ENCODE assay signal across 10 mouse cellular contexts in genomic region chr4:131107127-131107857, GRCm38 (mm10).
DNase-seq lines count a peak whose midpoint lies in the region; ATAC-seq and TF ChIP-seq lines count a peak whose summit lies in the region.
"Had no signal": no experiment of that assay in that cellular context is flagged by ENCODE, and none has a peak within 500 bp of the region (broad histone marks: within the 10 kb centered on the region; RNA-seq: fewer than 3 reads in every experiment).

No protein-coding gene starts in this region.

- peak; percentile 3; the same call in 1 of the 2 replicates for TF ChIP-seq CTCF in lung, embryonic 14.5 days (IDR thresholded peaks at IDR 0.05; ENCODE audit: low read depth)
- peak; percentile 57; the same call in 1 of the 2 replicates for TF ChIP-seq CTCF in kidney, postnatal 0 days (IDR thresholded peaks at IDR 0.05; ENCODE audit: low read depth)

- no peak overlapping the region for H3K4me2 ChIP-seq in hindbrain, embryonic 13.5 days
- H3K4me2 ChIP-seq in hindbrain, embryonic 12.5 days (replicated peaks): no peak overlapping the region
- no peak overlapping the region for H3K4me2 ChIP-seq in lung, embryonic 14.5 days
- no peak overlapping the region for H3K4me2 ChIP-seq in kidney, postnatal 0 days (ENCODE audit: low read length)
- H3K4me2 ChIP-seq: heart, embryonic 15.5 days had no signal

- H3K4me1 ChIP-seq in hindbrain, embryonic 13.5 days (replicated peaks): peaks cover 29% of the 10 kb centered on the region
- peaks cover 8% of the 10 kb centered on the region; the same call in 1 of the 2 replicates for H3K4me1 ChIP-seq in hindbrain, embryonic 12.5 days
- H3K4me1 ChIP-seq in lung, embryonic 14.5 days (ENCODE audit: insufficient read depth): no peaks in the 10 kb centered on the region
- H3K4me1 ChIP-seq in kidney, postnatal 0 days (replicated peaks; ENCODE audit: insufficient read depth, low read length): no peaks in the 10 kb centered on the region
- H3K4me1 ChIP-seq: heart, embryonic 15.5 days had no signal

- WGBS in hindbrain, embryonic 13.5 days: 45% methylated on average over 13 of the region's 13 CpGs
- WGBS in hindbrain, embryonic 12.5 days: 52% methylated on average over 13 of the region's 13 CpGs
- 67% methylated on average over 13 of the region's 13 CpGs for WGBS in lung, embryonic 14.5 days
- WGBS in kidney, postnatal 0 days: 44% methylated on average over 13 of the region's 13 CpGs

- no peak overlapping the region for H3K9ac ChIP-seq in hindbrain, embryonic 13.5 days
- H3K9ac ChIP-seq in hindbrain, embryonic 12.5 days: no peak overlapping the region
- H3K9ac ChIP-seq in lung, embryonic 14.5 days: no peak overlapping the region
- H3K9ac ChIP-seq in kidney, postnatal 0 days (ENCODE audit: low read depth, low read length): no peak overlapping the region
- H3K9ac ChIP-seq: heart, embryonic 15.5 days had no signal

- H3K9me3 ChIP-seq in hindbrain, embryonic 13.5 days: no peaks in the 10 kb centered on the region
- H3K9me3 ChIP-seq in hindbrain, embryonic 12.5 days (replicated peaks): no peaks in the 10 kb centered on the region
- no peaks in the 10 kb centered on the region for H3K9me3 ChIP-seq in lung, embryonic 14.5 days (ENCODE audit: low read depth, low read length)
- no peaks in the 10 kb centered on the region for H3K9me3 ChIP-seq in kidney, postnatal 0 days (replicated peaks; ENCODE audit: low read length)
- H3K9me3 ChIP-seq: heart, embryonic 15.5 days had no signal

- H3K36me3 ChIP-seq in hindbrain, embryonic 13.5 days: no peaks in the 10 kb centered on the region
- H3K36me3 ChIP-seq in hindbrain, embryonic 12.5 days: no peaks in the 10 kb centered on the region
- H3K36me3 ChIP-seq in lung, embryonic 14.5 days (ENCODE audit: insufficient read depth): no peaks in the 10 kb centered on the region
- no peaks in the 10 kb centered on the region for H3K36me3 ChIP-seq in kidney, postnatal 0 days (ENCODE audit: insufficient read depth, low read length)
- H3K36me3 ChIP-seq: heart, embryonic 15.5 days had no signal

- peaks cover 24% of the 10 kb centered on the region for H3K27me3 ChIP-seq in hindbrain, embryonic 13.5 days
- H3K27me3 ChIP-seq in hindbrain, embryonic 12.5 days: peaks cover 8% of the 10 kb centered on the region; the same call in 1 of the 2 replicates
- H3K27me3 ChIP-seq in lung, embryonic 14.5 days (ENCODE audit: insufficient read depth, low read length): no peaks in the 10 kb centered on the region
- no peaks in the 10 kb centered on the region for H3K27me3 ChIP-seq in kidney, postnatal 0 days (ENCODE audit: insufficient read depth, low read length)

- DNase-seq in lung, embryonic 14.5 days: no peak
- no peak for DNase-seq in lung, postnatal 14 days
- DNase-seq in cerebellum, postnatal 14 days: peak; percentile 52 to 65
- DNase-seq in kidney, postnatal 0 days (ENCODE audit: low spot score): peak; percentile 52
- no peak for DNase-seq in adrenal gland, postnatal 10 days
- DNase-seq: adrenal gland, postnatal 14 days had no signal

- H3K4me3 ChIP-seq in hindbrain, embryonic 13.5 days: no peak overlapping the region
- no peak overlapping the region for H3K4me3 ChIP-seq in hindbrain, embryonic 12.5 days
- no peak overlapping the region for H3K4me3 ChIP-seq in lung, embryonic 14.5 days (ENCODE audit: low read depth, low read length)
- no peak overlapping the region for H3K4me3 ChIP-seq in kidney, postnatal 0 days (replicated peaks; ENCODE audit: low read depth, low read length)
- H3K4me3 ChIP-seq: heart, embryonic 15.5 days had no signal

- ATAC-seq in hindbrain, embryonic 13.5 days (ENCODE audit: low FRiP score): peak; percentile 41; the same call in 1 of the 2 replicates
- ATAC-seq in hindbrain, embryonic 12.5 days (ENCODE audit: low FRiP score): no peak
- ATAC-seq in lung, embryonic 14.5 days (ENCODE audit: insufficient read depth): no peak
- ATAC-seq in kidney, postnatal 0 days (replicated peaks; ENCODE audit: low FRiP score, low read depth): peak; percentile 54
- no peak for ATAC-seq in erythroblast, adult 5-6 weeks (replicated peaks; ENCODE audit: low FRiP score, poor library complexity, severe bottlenecking)

- H3K27ac ChIP-seq in hindbrain, embryonic 13.5 days: peak overlapping the region; percentile 52; the same call in 1 of the 2 replicates
- no peak overlapping the region for H3K27ac ChIP-seq in hindbrain, embryonic 12.5 days
- H3K27ac ChIP-seq in lung, embryonic 14.5 days (ENCODE audit: low read depth): no peak overlapping the region
- no peak overlapping the region for H3K27ac ChIP-seq in kidney, postnatal 0 days
- H3K27ac ChIP-seq: heart, embryonic 15.5 days had no signal

Comparison
In these comparisons a context has a peak if more than half of its experiments do, and no peak if none do; other contexts are left out.
1. ATAC-seq: peak in hindbrain, embryonic 13.5 days (single experiment) and kidney, postnatal 0 days (single experiment); none in hindbrain, embryonic 12.5 days (single experiment), lung, embryonic 14.5 days (single experiment) and erythroblast, adult 5-6 weeks (single experiment).
2. DNase-seq: peak in cerebellum, postnatal 14 days (2 of 2) and kidney, postnatal 0 days (single experiment); none in lung, embryonic 14.5 days (single experiment), lung, postnatal 14 days (single experiment) and adrenal gland, postnatal 10 days (single experiment).